18 mouse cellular contexts compared by ENCODE assay signal in genomic region chr11:77875269-77875668, GRCm38 (mm10). TPM values are rescaled to one million over a fixed set of nuclear protein-coding genes. Genes with fewer than 3 reads are reported as not detected.
A peak's percentile ranks its signal among the peaks of the same experiment; 100 is the strongest.
DNase-seq lines count a peak whose midpoint lies in the region; ATAC-seq and TF ChIP-seq lines count a peak whose summit lies in the region.
"Had no signal": no experiment of that assay in that cellular context is flagged by ENCODE, and none has a peak within 500 bp of the region (broad histone marks: within the 10 kb centered on the region; RNA-seq: fewer than 3 reads in every experiment).

No protein-coding gene starts in this region.

- DNase-seq in heart, adult 11 months, result peak; percentile 75
- no peak for DNase-seq in heart, postnatal 10 days
- no peak for DNase-seq in ovary, postnatal 14 days (ENCODE audit: low spot score)
- no peak for DNase-seq in layer of hippocampus, adult 9-10 months (ENCODE audit: low spot score)
- DNase-seq in right cerebral cortex, adult 2 months (ENCODE audit: low spot score in 2 of 2), result no peak
- DNase-seq: adrenal gland, postnatal 14 days; heart, postnatal 4 days; kidney, adult 2 months; layer of hippocampus, adult 9-11 months; left cerebral cortex, postnatal 4 days; liver, embryonic 13.5 days; right cerebral cortex, postnatal 4 days; thymus, adult 2 months had no signal

- intact Hi-C loops in heart, postnatal 10 days (cut with DNase I), result no loop called here

- no peak overlapping the region for H3K4me3 ChIP-seq in ES-Bruce4 (ENCODE audit: low read depth, low read length)
- H3K4me3 ChIP-seq in forebrain, embryonic 15.5 days, result no peak overlapping the region
- H3K4me3 ChIP-seq in midbrain, embryonic 12.5 days, result no peak overlapping the region
- H3K4me3 ChIP-seq: embryonic facial prominence, embryonic 12.5 days; liver, embryonic 13.5 days had no signal

- TF ChIP-seq CTCF in ES-Bruce4 (IDR thresholded peaks at IDR 0.05; ENCODE audit: low read depth, low read length), result no peak

- H3K4me1 ChIP-seq in ES-Bruce4 (ENCODE audit: control insufficient read depth, insufficient read depth, low read length), result peaks cover 3% of the 10 kb centered on the region
- H3K4me1 ChIP-seq in forebrain, embryonic 15.5 days, result peaks cover 71% of the 10 kb centered on the region
- H3K4me1 ChIP-seq in midbrain, embryonic 12.5 days, result peaks cover 57% of the 10 kb centered on the region

- TF ChIP-seq POLR2A in ES-Bruce4 (IDR thresholded peaks at IDR 0.05; ENCODE audit: insufficient read depth, low read length), result no peak

- no peaks in the 10 kb centered on the region for H3K27me3 ChIP-seq in ES-Bruce4 (ENCODE audit: control insufficient read depth, insufficient read depth, low read length, poor library complexity, severe bottlenecking)
- H3K27me3 ChIP-seq in forebrain, embryonic 15.5 days, result no peaks in the 10 kb centered on the region
- peaks cover 34% of the 10 kb centered on the region for H3K27me3 ChIP-seq in midbrain, embryonic 12.5 days
- H3K27me3 ChIP-seq: embryonic facial prominence, embryonic 12.5 days had no signal

- H3K27ac ChIP-seq in ES-Bruce4 (ENCODE audit: insufficient read depth, low read length), result peak overlapping the region; percentile 56; the same call in 1 of the 2 replicates
- H3K27ac ChIP-seq in forebrain, embryonic 15.5 days (replicated peaks), result peak overlapping the region; percentile 77
- H3K27ac ChIP-seq in midbrain, embryonic 12.5 days (replicated peaks), result peak overlapping the region; percentile 70
- H3K27ac ChIP-seq: embryonic facial prominence, embryonic 12.5 days; liver, embryonic 13.5 days had no signal

- no peak overlapping the region for H3K9ac ChIP-seq in ES-Bruce4 (ENCODE audit: low read depth, poor library complexity, severe bottlenecking)
- no peak overlapping the region for H3K9ac ChIP-seq in forebrain, embryonic 15.5 days (replicated peaks)
- no peak overlapping the region for H3K9ac ChIP-seq in midbrain, embryonic 12.5 days (replicated peaks)
- H3K9ac ChIP-seq: embryonic facial prominence, embryonic 12.5 days; liver, embryonic 13.5 days had no signal

- 12% methylated on average over 5 of the region's 5 CpGs for WGBS in forebrain, embryonic 15.5 days
- WGBS in midbrain, embryonic 12.5 days, result 46% methylated on average over 5 of the region's 5 CpGs

- no peak for TF ChIP-seq EP300 in ES-Bruce4 (IDR thresholded peaks at IDR 0.05; ENCODE audit: insufficient read depth, low read depth, low read length)

- peak; percentile 70 for ATAC-seq in forebrain, embryonic 15.5 days (replicated peaks)
- peak; percentile 59; the same call in 1 of the 2 replicates for ATAC-seq in midbrain, embryonic 12.5 days (ENCODE audit: low FRiP score, low read depth)
- ATAC-seq: lung, postnatal 0 days had no signal

- H3K9me3 ChIP-seq in ES-Bruce4 (replicated peaks; ENCODE audit: control insufficient read depth, insufficient read depth, low read length, poor library complexity, severe bottlenecking), result no peaks in the 10 kb centered on the region
- no peaks in the 10 kb centered on the region for H3K9me3 ChIP-seq in forebrain, embryonic 15.5 days
- no peaks in the 10 kb centered on the region for H3K9me3 ChIP-seq in midbrain, embryonic 12.5 days
- H3K9me3 ChIP-seq: embryonic facial prominence, embryonic 12.5 days; liver, embryonic 13.5 days had no signal

- no peak overlapping the region for H3K4me2 ChIP-seq in forebrain, embryonic 15.5 days (replicated peaks)
- no peak overlapping the region for H3K4me2 ChIP-seq in midbrain, embryonic 12.5 days (replicated peaks)
- H3K4me2 ChIP-seq: embryonic facial prominence, embryonic 12.5 days; liver, embryonic 13.5 days had no signal

- H3K36me3 ChIP-seq in ES-Bruce4 (ENCODE audit: control insufficient read depth, insufficient read depth, low read length, poor library complexity, severe bottlenecking), result no peaks in the 10 kb centered on the region
- no peaks in the 10 kb centered on the region for H3K36me3 ChIP-seq in forebrain, embryonic 15.5 days
- H3K36me3 ChIP-seq in midbrain, embryonic 12.5 days, result no peaks in the 10 kb centered on the region
- H3K36me3 ChIP-seq: embryonic facial prominence, embryonic 12.5 days; liver, embryonic 13.5 days had no signal

RNA-seq across cellular contexts. Expression of gene Pipox, which starts 18.6 kb away (rescaled TPM):
- total RNA-seq in heart, postnatal 10 days (2021), result 1 to 10 TPM; 1.2 to 1.4 TPM
- 14.3 and 17.0 TPM in 2 replicates for polyA plus RNA-seq in ES-Bruce4 (2011; ENCODE audit: insufficient read depth, insufficient read length, low read depth, missing spikeins)
- polyA plus RNA-seq in forebrain, embryonic 15.5 days (2015; fragmentation: Nextera tagmentation; extraction: Ambion mirVana), result 10.2 and 11.2 TPM in 2 replicates
- polyA plus RNA-seq in midbrain, embryonic 12.5 days (2016; fragmentation: Nextera tagmentation; extraction: Ambion mirVana), result 12.0 and 14.4 TPM in 2 replicates

RNA-seq across cellular contexts. Expression of gene Sez6, which starts 55.3 kb away (rescaled TPM):
- total RNA-seq in heart, postnatal 10 days (2021), result under 1 TPM; 0.22 to 0.64 TPM
- 0.33 and 0.57 TPM in 2 replicates for polyA plus RNA-seq in ES-Bruce4 (2011; ENCODE audit: insufficient read depth, insufficient read length, low read depth, missing spikeins)
- 243 and 249 TPM in 2 replicates for polyA plus RNA-seq in forebrain, embryonic 15.5 days (2015; fragmentation: Nextera tagmentation; extraction: Ambion mirVana)
- polyA plus RNA-seq in midbrain, embryonic 12.5 days (2016; fragmentation: Nextera tagmentation; extraction: Ambion mirVana), result 39.5 and 40.3 TPM in 2 replicates

Comparison
In these comparisons a context has a peak if more than half of its experiments do, and no peak if none do; other contexts are left out.
1. RNA of gene Sez6, which starts 55.3 kb away (polyA plus RNA-seq): 243 to 249 TPM in forebrain, embryonic 15.5 days and 39.5 to 40.3 TPM in midbrain, embryonic 12.5 days; 0.33 to 0.57 TPM in ES-Bruce4; every median in the first group is over 10 times any median in the second.
2. Peak in every context shown above with its lines, with median percentiles within 50 percentile points of each other: H3K27ac ChIP-seq.